Mouse (Mus musculus) MN1 (cell line): ENCODE results near the gene Fcer1g.

ENCODE experiments used
- DNase-seq: peaks from one replicate; pipeline ENCODE4 v3.0.0-alpha.2; 2016; ENCODE audit warnings: low spot score

Fcer1g gene

GRCm38 (mm10) chr1:171216241-171216955, 17.8 kb downstream of the Fcer1g start:
- DNase-seq = no peak

- DNase-seq = no peak
Observed at GRCm38 (mm10) chr1:171213801-171214496, 20.2 kb downstream of the Fcer1g start, which contains the start of gene Nr1i3. Gene Nr1i3, plus strand, starts transcription at chr1:171213970.

DNA sequence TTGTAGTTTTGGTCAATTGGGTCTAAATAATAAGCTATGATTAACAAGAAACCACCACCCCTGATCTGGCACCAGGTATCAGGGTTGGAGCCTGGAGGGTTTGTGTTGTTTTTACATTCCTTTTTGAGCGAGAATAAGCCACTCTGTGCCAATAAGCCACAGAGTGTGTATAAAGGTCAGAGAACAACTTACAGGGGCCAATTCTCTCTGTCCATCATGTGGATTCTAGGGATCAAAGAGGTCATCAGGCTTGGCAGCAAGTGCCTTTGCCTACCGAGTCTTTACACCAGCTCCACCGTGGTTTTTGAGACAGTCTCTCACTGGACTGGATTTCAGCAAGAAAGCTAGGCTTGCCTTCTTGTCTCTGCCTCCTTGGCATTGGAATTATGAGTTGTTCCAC, 21.3 kb downstream of the Fcer1g start:
- no peak for DNase-seq

DNA sequence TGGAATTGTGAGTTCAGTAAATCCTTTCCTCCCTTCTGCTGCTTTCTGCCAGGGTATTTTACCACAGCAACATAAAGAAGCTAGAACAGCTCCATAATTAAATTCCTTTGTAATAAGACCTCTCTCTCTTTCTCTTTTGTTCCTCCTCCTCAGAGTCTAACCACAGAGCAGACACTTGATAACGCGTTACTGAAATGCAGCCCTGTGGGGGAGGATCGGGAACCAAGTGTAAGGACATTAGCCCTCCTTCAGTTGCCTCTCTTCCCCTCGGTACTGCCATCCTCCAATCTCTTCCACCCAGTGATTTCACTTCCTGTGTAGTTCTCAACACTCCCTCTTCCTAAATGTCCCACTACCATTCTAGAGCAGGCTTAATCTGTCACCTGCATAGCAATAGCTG, 24.8 kb downstream of the Fcer1g start:
- no peak for DNase-seq

DNA sequence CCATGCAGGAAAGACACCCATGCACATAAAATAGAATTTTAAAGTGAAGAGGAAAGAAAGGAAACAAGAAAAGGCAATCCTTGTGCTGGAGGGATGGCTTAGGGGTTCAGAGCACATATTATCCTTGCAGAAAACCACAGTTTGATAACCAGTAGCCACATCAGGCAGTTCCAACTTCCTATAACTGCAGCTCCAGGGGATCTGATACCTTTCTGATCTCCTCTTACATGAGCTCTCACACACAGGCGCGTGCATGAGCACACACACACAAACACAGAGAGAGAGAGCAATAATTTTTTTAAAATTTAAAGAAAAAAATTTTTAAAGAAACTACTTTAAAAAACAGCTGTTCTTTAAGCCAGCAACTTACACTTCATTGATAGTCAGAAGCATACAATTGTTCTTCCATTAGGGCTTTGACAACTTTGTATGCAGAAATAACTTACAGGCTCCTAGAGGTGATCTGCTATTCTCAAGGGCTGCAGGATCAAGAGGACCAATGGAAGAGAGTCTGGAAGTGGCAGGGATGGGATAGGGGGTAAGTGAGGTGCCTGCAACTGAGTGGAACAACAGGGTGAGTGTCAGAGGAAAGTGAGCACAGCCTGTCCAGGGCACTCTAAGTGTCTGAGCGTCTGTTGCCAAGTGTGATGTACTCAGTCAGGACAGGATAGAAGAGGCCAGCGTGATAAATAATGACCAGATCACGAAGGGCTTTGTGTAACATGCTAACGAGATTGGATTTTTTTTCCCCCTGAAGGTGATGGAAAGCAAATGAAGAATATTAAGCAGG, 28.3 kb downstream of the Fcer1g start:
- no peak for DNase-seq

DNA sequence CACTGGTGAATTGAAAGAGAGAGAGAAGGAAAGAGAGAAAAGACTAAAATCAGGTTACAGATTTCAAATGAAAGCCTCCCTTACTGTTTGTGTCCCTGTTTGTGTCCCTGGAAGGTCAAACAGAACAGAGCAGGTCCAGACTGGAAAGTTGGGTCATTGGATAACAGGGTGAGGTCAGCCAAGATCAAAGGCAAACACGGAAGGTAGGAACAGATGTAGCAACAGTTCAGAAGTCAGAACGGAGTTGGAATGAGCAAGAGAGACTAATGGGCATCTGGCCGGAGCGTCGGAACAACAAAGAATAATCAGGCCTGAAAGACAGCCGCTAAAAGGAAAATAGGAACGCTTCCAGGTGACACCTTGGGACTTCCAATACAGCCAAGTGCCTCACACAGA, 29.9 kb downstream of the Fcer1g start:
- no peak for DNase-seq

DNA sequence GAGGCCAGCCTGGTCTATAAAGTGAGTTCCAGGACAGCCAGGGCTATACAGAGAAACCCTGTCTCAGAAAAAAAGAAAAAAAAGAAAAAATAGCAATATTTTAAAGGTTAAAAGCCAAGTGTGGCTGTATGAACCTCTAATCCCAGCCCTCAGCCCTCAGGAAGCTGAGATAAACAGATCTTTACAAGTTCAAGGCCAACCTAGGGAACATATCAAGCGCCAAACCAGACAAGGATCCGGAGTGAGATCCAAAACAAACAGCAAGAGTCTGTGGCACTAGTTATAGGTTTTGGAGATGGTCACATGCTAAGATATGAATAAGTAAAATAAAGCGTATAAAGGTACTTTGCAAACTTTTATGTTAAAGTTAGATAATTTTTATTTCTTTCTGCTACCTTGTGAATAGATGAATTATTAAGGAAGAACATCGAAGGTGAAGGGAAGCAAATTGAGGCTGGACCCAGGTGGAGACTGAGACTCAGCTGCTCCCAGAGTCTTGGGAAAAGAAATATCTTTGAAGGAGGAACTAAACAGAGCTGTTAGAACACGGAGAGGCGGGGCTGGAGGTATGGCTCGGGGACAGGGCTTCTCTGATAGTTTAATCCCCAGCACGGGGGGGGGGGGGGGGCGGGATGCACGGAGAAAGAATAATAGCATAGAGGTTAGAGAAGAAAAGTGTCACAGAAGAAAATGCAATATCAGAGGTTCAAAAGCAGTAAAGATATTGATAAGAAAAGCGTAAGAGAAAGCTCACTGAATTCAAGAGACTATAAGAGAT, 30.5 kb downstream of the Fcer1g start:
- no peak for DNase-seq

GRCm38 (mm10) chr1:171200769-171201168, 33.4 kb downstream of the Fcer1g start:
- no peak for DNase-seq

GRCm38 (mm10) chr1:171199532-171199931, 34.6 kb downstream of the Fcer1g start:
- no peak for DNase-seq

GRCm38 (mm10) chr1:171195887-171196397, 38.2 kb downstream of the Fcer1g start, which contains the start of gene Pcp4l1:
Gene Pcp4l1, minus strand, starts transcription at chr1:171196268.
- no peak for DNase-seq

GRCm38 (mm10) chr1:171195046-171195822, 38.9 kb downstream of the Fcer1g start:
- no peak for DNase-seq

- no peak for DNase-seq
Observed at GRCm38 (mm10) chr1:171193911-171194830, 40.0 kb downstream of the Fcer1g start.

- peak; percentile 49 for DNase-seq
Observed at GRCm38 (mm10) chr1:171193093-171193840, 40.9 kb downstream of the Fcer1g start.

DNA sequence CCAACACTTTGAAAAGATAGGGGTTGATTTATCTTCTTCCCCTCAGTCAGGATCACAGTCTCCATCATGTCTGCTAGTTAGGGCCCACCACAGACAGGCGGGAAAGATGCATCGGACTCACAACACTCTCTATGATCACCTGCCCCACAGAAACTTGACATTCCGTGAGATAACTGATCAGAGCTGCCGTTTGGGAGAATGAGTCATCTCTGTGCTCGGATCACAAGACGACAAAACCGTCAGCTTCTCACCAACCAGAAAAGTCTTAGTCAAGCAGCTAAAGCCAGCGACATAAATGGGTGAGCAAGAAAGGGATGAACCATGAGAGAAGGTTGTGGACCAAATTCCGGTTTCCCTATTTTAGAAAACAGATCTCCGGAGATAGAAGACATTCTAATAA, 41.9 kb downstream of the Fcer1g start:
- DNase-seq = no peak

GRCm38 (mm10) chr1:171190832-171191231, 43.3 kb downstream of the Fcer1g start:
- no peak for DNase-seq

GRCm38 (mm10) chr1:171189476-171190114, 44.6 kb downstream of the Fcer1g start:
- no peak for DNase-seq

- no peak for DNase-seq
Observed at GRCm38 (mm10) chr1:171189046-171189445, 45.1 kb downstream of the Fcer1g start.

- no peak for DNase-seq
Observed at GRCm38 (mm10) chr1:171187851-171188700, 46.1 kb downstream of the Fcer1g start.
